Mouse (Mus musculus): Measurements from ENCODE around the gene Olfm3. TPM values are rescaled to one million over a fixed set of nuclear protein-coding genes. Genes with fewer than 3 reads are reported as not detected.

Olfm3 gene
- polyA plus RNA-seq, 1 experiment from 2014 or later, result 6.8 TPM

DNA sequence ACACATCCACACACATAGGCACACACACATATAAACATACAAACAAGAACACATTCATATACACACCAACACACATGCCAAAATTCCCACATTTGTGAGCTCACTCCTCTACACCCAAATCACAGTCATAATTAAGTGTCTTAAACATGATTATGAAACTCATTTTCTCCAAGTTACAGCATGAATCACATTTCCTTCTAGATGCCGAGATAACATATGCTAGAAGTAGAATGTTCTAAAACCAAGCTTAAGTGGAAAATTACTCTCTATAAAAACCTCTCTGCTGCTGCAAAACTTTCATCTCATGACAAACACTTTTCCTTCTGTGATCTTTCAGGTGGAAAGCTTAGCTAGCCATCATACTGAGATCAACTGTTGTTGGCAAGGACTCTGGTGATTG lies 195.7 kb downstream of the Olfm3 start:
- Histone ChIP-seq H3K4me3 (replicated peaks; ENCODE audit: low read length) (no peak overlapping the region), H3K27me3 (replicated peaks; ENCODE audit: control insufficient read depth, insufficient read depth, low read length) (no peaks in the 10 kb centered on the region)
- WGBS, result 89% methylated on average over 1 of the region's 1 CpGs

DNA sequence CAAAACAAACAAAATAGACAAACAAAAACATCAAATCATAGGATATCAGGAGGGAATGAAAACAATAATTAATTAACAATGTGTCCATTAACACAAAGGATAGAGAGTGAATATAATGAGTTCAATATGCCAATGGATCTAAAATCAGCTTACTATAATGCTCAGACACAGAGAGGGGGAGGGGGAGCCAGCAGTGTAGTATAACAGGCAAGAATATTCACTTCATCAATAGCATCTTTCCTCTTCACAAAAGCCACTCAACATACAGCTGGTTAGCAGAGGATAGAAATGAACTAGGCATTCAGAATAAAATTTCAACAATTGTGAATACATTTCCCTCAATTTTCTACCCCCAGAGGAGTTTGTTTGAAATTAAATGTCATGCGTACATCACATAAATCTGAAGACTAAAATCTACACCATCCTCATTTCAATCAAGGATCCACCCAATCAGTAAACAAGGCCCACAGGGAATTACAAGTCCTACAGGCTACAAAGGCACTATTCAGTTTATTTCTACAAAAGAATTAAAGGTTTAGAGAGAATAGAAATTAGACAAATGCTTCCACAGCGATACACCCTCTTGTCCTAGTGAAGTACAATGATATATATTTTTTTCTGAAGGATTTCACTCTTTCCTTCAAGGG lies 200.4 kb downstream of the Olfm3 start:
- no peaks in the 10 kb centered on the region for H3K36me3 ChIP-seq (ENCODE audit: control insufficient read depth, insufficient read depth)
- no peak overlapping the region for H3K4me2 ChIP-seq (ENCODE audit: low read length)
- ATAC-seq, result peak; percentile 47
- no peaks in the 10 kb centered on the region for H3K4me1 ChIP-seq (replicated peaks; ENCODE audit: control insufficient read depth, insufficient read depth, low read length)
- H3K4me3 ChIP-seq (replicated peaks; ENCODE audit: low read length), result no peak overlapping the region
- no peaks in the 10 kb centered on the region for H3K27me3 ChIP-seq (replicated peaks; ENCODE audit: control insufficient read depth, insufficient read depth, low read length)
- H3K27ac ChIP-seq (ENCODE audit: low read length), result no peak overlapping the region
- H3K9me3 ChIP-seq (ENCODE audit: control insufficient read depth, low read length), result no peaks in the 10 kb centered on the region
- WGBS, result 65% methylated on average over 2 of the region's 2 CpGs
- H3K9ac ChIP-seq (replicated peaks; ENCODE audit: low read depth, low read length), result no peak overlapping the region

More for the DNA sequence above, 195.7 kb downstream of the Olfm3 start:
- no peak for ATAC-seq
- Histone ChIP-seq H3K9ac (replicated peaks; ENCODE audit: low read depth, low read length) (no peak overlapping the region), H3K9me3 (ENCODE audit: control insufficient read depth, low read length) (no peaks in the 10 kb centered on the region), H3K4me2 (ENCODE audit: low read length) (no peak overlapping the region), H3K4me1 (replicated peaks; ENCODE audit: control insufficient read depth, insufficient read depth, low read length) (no peaks in the 10 kb centered on the region), H3K27ac (ENCODE audit: low read length) (no peak overlapping the region), H3K36me3 (ENCODE audit: control insufficient read depth, insufficient read depth) (no peaks in the 10 kb centered on the region)

DNA sequence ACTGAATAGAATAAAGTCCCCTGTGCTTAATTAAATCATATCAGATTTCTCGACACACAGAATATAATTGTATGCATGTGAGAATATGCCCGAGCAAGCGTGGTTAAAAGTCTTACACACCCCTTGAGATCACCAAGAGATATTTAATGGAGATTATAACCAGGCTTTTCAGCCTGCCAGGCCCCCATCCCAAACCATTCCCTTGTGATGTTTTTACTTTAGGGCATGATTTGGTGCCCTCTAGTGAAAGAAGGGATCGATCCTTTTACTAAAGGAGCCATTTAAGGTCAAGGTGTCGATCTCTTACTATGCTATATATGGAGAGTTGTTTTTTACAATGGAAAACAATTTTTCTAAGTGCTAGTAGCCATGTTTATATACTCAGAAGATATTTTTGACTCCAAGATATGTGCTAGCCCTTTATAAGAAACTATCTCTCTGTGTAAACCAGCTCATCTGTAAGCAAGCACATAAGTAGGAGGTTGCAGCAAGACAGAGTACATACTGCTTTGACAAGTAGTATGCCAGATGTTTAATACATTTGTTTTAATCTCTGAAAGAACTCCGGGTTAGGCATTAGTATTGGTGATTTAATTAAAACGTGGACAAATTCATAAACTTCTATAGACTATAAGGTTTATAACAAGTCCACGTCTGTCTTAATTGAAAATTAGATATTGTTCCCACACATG lies 201.1 kb downstream of the Olfm3 start:
- 32% methylated on average over 8 of the region's 8 CpGs for whole genome bisulfite sequencing
- Histone ChIP-seq H3K27me3 (replicated peaks; ENCODE audit: control insufficient read depth, insufficient read depth, low read length) (no peaks in the 10 kb centered on the region), H3K9me3 (ENCODE audit: control insufficient read depth, low read length) (no peaks in the 10 kb centered on the region), H3K4me2 (ENCODE audit: low read length) (no peak overlapping the region), H3K27ac (ENCODE audit: low read length) (no peak overlapping the region), H3K4me3 (replicated peaks; ENCODE audit: low read length) (no peak overlapping the region), H3K4me1 (replicated peaks; ENCODE audit: control insufficient read depth, insufficient read depth, low read length) (no peaks in the 10 kb centered on the region), H3K36me3 (ENCODE audit: control insufficient read depth, insufficient read depth) (no peaks in the 10 kb centered on the region), H3K9ac (replicated peaks; ENCODE audit: low read depth, low read length) (no peak overlapping the region)
- ATAC-seq, result peak; percentile 62

DNA sequence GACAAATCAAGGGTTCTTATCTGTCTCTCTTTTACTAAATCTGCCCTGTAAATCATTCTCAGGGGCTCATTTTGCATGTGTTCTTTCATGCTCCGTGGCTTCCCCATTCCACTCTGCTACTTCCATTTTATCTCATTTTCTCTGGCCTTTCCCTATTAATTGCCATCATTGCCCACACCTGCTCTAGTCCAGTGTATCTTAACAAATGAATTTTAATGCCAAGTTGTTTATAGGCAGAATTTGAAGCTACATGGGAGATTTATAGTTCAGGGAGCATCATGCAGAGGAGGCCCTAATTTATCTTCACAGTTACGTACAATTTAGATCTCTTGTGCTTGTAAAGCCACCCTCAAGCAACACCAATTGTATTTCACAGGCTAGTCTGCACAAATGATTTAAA lies 241.8 kb downstream of the Olfm3 start:
- no peak for ATAC-seq
- H3K4me2 ChIP-seq (ENCODE audit: low read length), result no peak overlapping the region
- H3K9me3 ChIP-seq (ENCODE audit: control insufficient read depth, low read length), result no peaks in the 10 kb centered on the region
- no peak overlapping the region for H3K9ac ChIP-seq (replicated peaks; ENCODE audit: low read depth, low read length)
- no peak overlapping the region for H3K4me3 ChIP-seq (replicated peaks; ENCODE audit: low read length)
- no peaks in the 10 kb centered on the region for H3K36me3 ChIP-seq (ENCODE audit: control insufficient read depth, insufficient read depth)
- no peaks in the 10 kb centered on the region for H3K27me3 ChIP-seq (replicated peaks; ENCODE audit: control insufficient read depth, insufficient read depth, low read length)
- WGBS, result 81% methylated on average over 2 of the region's 2 CpGs
- no peak overlapping the region for H3K27ac ChIP-seq (ENCODE audit: low read length)
- no peaks in the 10 kb centered on the region for H3K4me1 ChIP-seq (replicated peaks; ENCODE audit: control insufficient read depth, insufficient read depth, low read length)

DNA sequence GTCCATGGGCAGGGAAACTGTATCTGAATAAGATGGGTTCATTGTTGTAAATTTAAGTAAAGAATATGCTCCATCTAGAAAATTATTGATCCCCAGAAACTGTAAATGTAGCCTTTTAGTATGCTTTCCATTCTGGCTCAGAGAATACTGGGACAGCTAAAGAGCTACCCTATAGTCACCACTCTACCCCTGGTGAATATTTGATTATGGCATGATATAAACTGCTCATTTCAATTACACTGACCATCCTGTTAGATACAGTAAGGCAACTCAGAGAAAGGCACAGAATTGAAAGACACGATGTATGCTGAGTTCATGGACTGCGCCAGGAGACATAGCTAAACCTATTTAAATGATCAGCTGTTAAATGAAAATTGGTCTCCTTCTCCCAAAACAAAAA lies 242.4 kb downstream of the Olfm3 start:
- H3K27ac ChIP-seq (ENCODE audit: low read length), result no peak overlapping the region
- H3K36me3 ChIP-seq (ENCODE audit: control insufficient read depth, insufficient read depth), result no peaks in the 10 kb centered on the region
- H3K27me3 ChIP-seq (replicated peaks; ENCODE audit: control insufficient read depth, insufficient read depth, low read length), result no peaks in the 10 kb centered on the region
- no peak overlapping the region for H3K4me3 ChIP-seq (replicated peaks; ENCODE audit: low read length)
- H3K4me1 ChIP-seq (replicated peaks; ENCODE audit: control insufficient read depth, insufficient read depth, low read length), result no peaks in the 10 kb centered on the region
- no peak overlapping the region for H3K4me2 ChIP-seq (ENCODE audit: low read length)
- 92% methylated on average over 2 of the region's 2 CpGs for WGBS
- no peak for ATAC-seq
- H3K9ac ChIP-seq (replicated peaks; ENCODE audit: low read depth, low read length), result no peak overlapping the region
- H3K9me3 ChIP-seq (ENCODE audit: control insufficient read depth, low read length), result no peaks in the 10 kb centered on the region

DNA sequence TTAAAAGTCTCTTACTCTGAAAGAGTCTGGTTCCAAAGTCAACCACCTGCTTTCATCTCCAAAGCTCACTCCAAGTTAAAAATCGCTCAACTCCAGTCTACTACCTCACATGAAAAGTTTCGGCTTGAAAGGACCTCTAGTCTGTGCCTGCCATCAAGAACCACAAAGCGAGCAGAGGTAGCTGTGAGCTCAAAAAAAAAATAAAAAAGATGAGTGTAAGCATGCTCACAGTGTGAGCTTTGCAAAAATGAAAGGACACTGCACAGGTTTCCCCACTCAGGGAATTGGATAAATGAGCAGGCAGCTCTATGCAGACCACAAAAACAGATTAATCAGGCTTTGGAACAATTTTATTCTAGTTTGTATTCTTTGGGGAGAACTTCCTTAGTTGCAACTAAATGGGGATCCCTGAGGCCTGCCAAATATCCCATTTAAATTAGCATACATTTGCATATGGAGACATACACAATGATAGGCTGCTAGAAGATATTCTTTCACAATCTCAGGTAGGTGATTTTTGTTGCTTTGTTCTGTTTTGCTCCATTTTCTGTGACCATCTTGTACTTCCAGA lies 255.1 kb downstream of the Olfm3 start:
- H3K27me3 ChIP-seq (replicated peaks; ENCODE audit: control insufficient read depth, insufficient read depth, low read length), result no peaks in the 10 kb centered on the region
- peak; percentile 57 for ATAC-seq
- WGBS, result 59% methylated on average over 3 of the region's 3 CpGs
- H3K36me3 ChIP-seq (ENCODE audit: control insufficient read depth, insufficient read depth), result no peaks in the 10 kb centered on the region
- no peak overlapping the region for H3K4me3 ChIP-seq (replicated peaks; ENCODE audit: low read length)
- H3K4me1 ChIP-seq (replicated peaks; ENCODE audit: control insufficient read depth, insufficient read depth, low read length), result no peaks in the 10 kb centered on the region
- H3K9ac ChIP-seq (replicated peaks; ENCODE audit: low read depth, low read length), result no peak overlapping the region
- no peak overlapping the region for H3K4me2 ChIP-seq (ENCODE audit: low read length)
- no peak overlapping the region for H3K27ac ChIP-seq (ENCODE audit: low read length)
- H3K9me3 ChIP-seq (ENCODE audit: control insufficient read depth, low read length), result no peaks in the 10 kb centered on the region

DNA sequence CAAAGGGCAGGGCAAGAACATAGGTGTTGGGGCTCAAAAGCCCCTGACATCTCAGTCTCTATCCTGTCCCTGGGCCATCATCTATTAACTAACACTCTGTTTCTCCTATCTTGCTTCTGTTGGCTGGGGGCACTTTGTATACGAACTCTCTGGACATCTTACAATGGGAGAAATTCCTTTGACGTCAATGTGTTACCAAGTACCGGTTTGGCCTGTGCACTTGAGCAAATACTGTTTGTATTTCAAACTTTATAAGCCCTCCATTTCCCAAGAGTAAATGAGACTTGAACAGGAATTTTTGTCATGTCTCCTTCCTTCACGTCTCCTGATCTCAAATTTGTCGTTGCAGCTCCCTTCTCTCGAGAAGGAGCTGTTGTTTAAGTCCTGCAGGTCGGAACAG lies 270.7 kb downstream of the Olfm3 start:
- Histone ChIP-seq H3K4me3 (replicated peaks; ENCODE audit: low read length) (no peak overlapping the region), H3K27me3 (replicated peaks; ENCODE audit: control insufficient read depth, insufficient read depth, low read length) (no peaks in the 10 kb centered on the region), H3K27ac (ENCODE audit: low read length) (no peak overlapping the region), H3K4me1 (replicated peaks; ENCODE audit: control insufficient read depth, insufficient read depth, low read length) (no peaks in the 10 kb centered on the region), H3K9ac (replicated peaks; ENCODE audit: low read depth, low read length) (no peak overlapping the region), H3K4me2 (ENCODE audit: low read length) (no peak overlapping the region), H3K9me3 (ENCODE audit: control insufficient read depth, low read length) (no peaks in the 10 kb centered on the region), H3K36me3 (ENCODE audit: control insufficient read depth, insufficient read depth) (no peaks in the 10 kb centered on the region)
- ATAC-seq, result no peak
- WGBS, result 86% methylated on average over 7 of the region's 7 CpGs

Data from forebrain, embryonic 16.5 days (tissue).